In the genomic region with DNA sequence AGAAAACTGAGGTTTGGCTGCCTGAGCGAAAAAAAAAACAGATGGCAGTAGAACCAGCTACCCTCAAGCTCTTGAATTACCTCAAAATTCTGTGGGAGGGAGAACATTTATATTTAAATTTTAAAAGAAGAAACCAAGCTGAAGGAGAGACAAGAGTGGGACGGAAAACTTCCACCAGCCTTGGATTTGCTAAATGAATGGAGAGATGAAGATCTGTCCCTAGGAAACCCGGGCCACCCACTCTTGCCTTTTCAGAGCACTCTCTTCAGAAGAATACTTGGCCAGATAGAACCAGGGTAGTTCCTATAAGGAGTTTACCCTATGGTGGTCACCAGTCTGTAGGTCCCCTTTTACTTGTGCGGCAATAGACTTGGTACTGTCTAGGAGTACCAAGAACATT, we compare ENCODE assay signal across 8 mouse cellular contexts. TPM values are rescaled to one million over a fixed set of nuclear protein-coding genes. Genes with fewer than 3 reads are reported as not detected.
DNase-seq lines count a peak whose midpoint lies in the region; ATAC-seq and TF ChIP-seq lines count a peak whose summit lies in the region.

No protein-coding gene starts in this region.

- TF ChIP-seq CTCF in layer of hippocampus, adult 2 months (conservative IDR thresholded peaks at IDR 0.05), result no peak
- TF ChIP-seq CTCF in bone marrow macrophage, adult 2 months (IDR thresholded peaks at IDR 0.05; ENCODE audit: low read depth, low read length), result no peak

- peaks cover 30% of the 10 kb centered on the region for H3K27me3 ChIP-seq in liver, embryonic 15.5 days

- DNase-seq in layer of hippocampus, adult 2 months (ENCODE audit: low spot score in 2 of 2), result peak in 1 of 2 experiments; percentile 48
- DNase-seq in layer of hippocampus, postnatal 10 days (ENCODE audit: low spot score in 2 of 2), result no peak
- peak; percentile 28 to 48 for DNase-seq in frontal cortex, postnatal 10 days (ENCODE audit: low spot score in 2 of 2)
- no peak for DNase-seq in thymus, postnatal 4 days
- no peak for DNase-seq in ovary, postnatal 14 days (ENCODE audit: low spot score)

- peak overlapping the region; percentile 98 for H3K27ac ChIP-seq in layer of hippocampus, adult 2 months
- no peak overlapping the region for H3K27ac ChIP-seq in bone marrow macrophage, adult 2 months (ENCODE audit: insufficient read depth, low read depth, low read length)
- peak overlapping the region; percentile 24 for H3K27ac ChIP-seq in liver, embryonic 15.5 days (replicated peaks)

- peak overlapping the region; percentile 92 for H3K4me3 ChIP-seq in layer of hippocampus, adult 2 months
- H3K4me3 ChIP-seq in bone marrow macrophage, adult 2 months (ENCODE audit: insufficient read depth, low read length), result peak overlapping the region; percentile 55
- H3K4me3 ChIP-seq in liver, embryonic 15.5 days (replicated peaks), result peak overlapping the region; percentile 84

- H3K4me1 ChIP-seq in bone marrow macrophage, adult 2 months (ENCODE audit: control insufficient read depth, insufficient read depth, low read length), result peaks cover 18% of the 10 kb centered on the region
- peaks cover 33% of the 10 kb centered on the region for H3K4me1 ChIP-seq in liver, embryonic 15.5 days (replicated peaks)

- H3K9me3 ChIP-seq in liver, embryonic 15.5 days (replicated peaks), result no peaks in the 10 kb centered on the region

- no peak for ATAC-seq in liver, embryonic 15.5 days (ENCODE audit: insufficient read depth)
- no peak for ATAC-seq in CD4-positive, CD25-positive, alpha-beta regulatory T cell, adult 4 months

- no peak for TF ChIP-seq POLR2A in bone marrow macrophage, adult 2 months (IDR thresholded peaks at IDR 0.05; ENCODE audit: borderline replicate concordance, low read depth, low read length)

- H3K4me2 ChIP-seq in liver, embryonic 15.5 days, result peak overlapping the region; percentile 74

- WGBS in liver, embryonic 15.5 days (ENCODE audit: insufficient replicate concordance), result 74% methylated on average over 4 of the region's 4 CpGs

- no peaks in the 10 kb centered on the region for H3K36me3 ChIP-seq in liver, embryonic 15.5 days (replicated peaks)

- peak overlapping the region; percentile 12; the same call in 1 of the 2 replicates for H3K9ac ChIP-seq in liver, embryonic 15.5 days

RNA-seq across cellular contexts. Expression of a gene that starts 15.5 kb away (rescaled TPM):
- total RNA-seq in layer of hippocampus, adult 2 months (2021), result 100 to 1,000 TPM; 112 to 123 TPM
- 100 to 1,000 TPM; 108 to 120 TPM for total RNA-seq in layer of hippocampus, postnatal 10 days (2021)
- polyA plus RNA-seq in bone marrow macrophage, adult 2 months (2012; ENCODE audit: insufficient read depth, insufficient read length, missing spikeins), result 37.2 and 39.1 TPM in 2 replicates
- 23.1 and 25.6 TPM in 2 replicates for polyA plus RNA-seq in liver, embryonic 15.5 days (2015; fragmentation: Nextera tagmentation; extraction: Ambion mirVana)
- polyA plus RNA-seq in CD4-positive, CD25-positive, alpha-beta regulatory T cell, adult 4 months (2017; shearing (Covaris generic)), result 10 to 100 TPM; 18.5 to 34.9 TPM

RNA-seq across cellular contexts. Expression of a gene that starts 46.8 kb away (rescaled TPM):
- total RNA-seq in layer of hippocampus, adult 2 months (2021), result 100 to 1,000 TPM; 175 to 181 TPM
- total RNA-seq in layer of hippocampus, postnatal 10 days (2021), result 100 to 1,000 TPM; 166 to 172 TPM
- not detected in 2 replicates for polyA plus RNA-seq in bone marrow macrophage, adult 2 months (2012; ENCODE audit: insufficient read depth, insufficient read length, missing spikeins)
- 0.17 and 0.22 TPM in 2 replicates for polyA plus RNA-seq in liver, embryonic 15.5 days (2015; fragmentation: Nextera tagmentation; extraction: Ambion mirVana)
- polyA plus RNA-seq in CD4-positive, CD25-positive, alpha-beta regulatory T cell, adult 4 months (2017; shearing (Covaris generic)), result under 1 TPM; 0.29 to 0.52 TPM

Comparison
In these comparisons a context has a peak if more than half of its experiments do, and no peak if none do; other contexts are left out.
1. DNase-seq: peak in frontal cortex, postnatal 10 days (2 of 2); none in layer of hippocampus, postnatal 10 days (0 of 2), thymus, postnatal 4 days (single experiment) and ovary, postnatal 14 days (single experiment).
2. Peak in every context shown above with its lines, with median percentiles within 50 percentile points of each other: H3K4me3 ChIP-seq.